Mouse (Mus musculus): ENCODE data around the gene Tmem132d. TPM values are rescaled to one million over a fixed set of nuclear protein-coding genes. Genes with fewer than 3 reads are reported as not detected.
"Not testable (repeated sequence)": the region's sequence is repeated elsewhere in the genome, so short reads cannot be mapped to it uniquely, and the experiment has no call there.

Tmem132d gene
- polyA plus RNA-seq, 1 experiment, result not detected

DNA sequence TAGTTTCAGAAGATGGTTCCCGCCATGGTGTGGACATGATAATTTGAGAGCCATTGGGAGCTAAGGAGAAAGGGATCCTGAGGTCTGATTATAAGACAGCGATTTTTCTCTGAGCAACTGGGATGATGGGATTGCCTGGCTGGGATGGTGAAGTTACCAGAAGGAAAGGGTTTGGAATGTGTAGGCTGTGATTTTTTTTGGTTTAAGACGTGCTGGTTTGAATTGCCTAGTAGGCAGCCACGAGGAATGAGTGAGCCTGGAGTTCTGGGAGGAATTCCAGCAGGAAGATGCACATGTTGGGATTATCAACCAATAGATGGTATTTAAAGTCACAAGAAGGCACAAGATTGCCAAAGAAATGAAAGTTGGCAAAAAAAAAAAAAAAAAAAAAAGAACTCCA is 470.2 kb downstream of the Tmem132d start:
- H3K27ac ChIP-seq (ENCODE audit: insufficient read depth, low read depth, low read length), result no peak overlapping the region
- H3K4me3 ChIP-seq (ENCODE audit: insufficient read depth, low read length), result no peak overlapping the region
- TF ChIP-seq CTCF (IDR thresholded peaks at IDR 0.05; ENCODE audit: low read depth, low read length) (no peak), POLR2A (IDR thresholded peaks at IDR 0.05; ENCODE audit: borderline replicate concordance, low read depth, low read length) (no peak)
- no peaks in the 10 kb centered on the region for H3K4me1 ChIP-seq (ENCODE audit: control insufficient read depth, insufficient read depth, low read length)

GRCm38 (mm10) chr5:127956511-127957097 is 476.3 kb downstream of the Tmem132d start:
- Histone ChIP-seq H3K27ac (ENCODE audit: insufficient read depth, low read depth, low read length) (no peak overlapping the region), H3K4me1 (ENCODE audit: control insufficient read depth, insufficient read depth, low read length) (no peaks in the 10 kb centered on the region), H3K4me3 (ENCODE audit: insufficient read depth, low read length) (no peak overlapping the region)
- no peak for TF ChIP-seq CTCF (IDR thresholded peaks at IDR 0.05; ENCODE audit: low read depth, low read length)
- TF ChIP-seq POLR2A (IDR thresholded peaks at IDR 0.05; ENCODE audit: borderline replicate concordance, low read depth, low read length), result no peak

- Histone ChIP-seq H3K27ac (ENCODE audit: insufficient read depth, low read depth, low read length) (no peak overlapping the region), H3K4me1 (ENCODE audit: control insufficient read depth, insufficient read depth, low read length) (no peaks in the 10 kb centered on the region), H3K4me3 (ENCODE audit: insufficient read depth, low read length) (no peak overlapping the region)
- no peak for TF ChIP-seq CTCF (IDR thresholded peaks at IDR 0.05; ENCODE audit: low read depth, low read length)
- TF ChIP-seq POLR2A (IDR thresholded peaks at IDR 0.05; ENCODE audit: borderline replicate concordance, low read depth, low read length), result no peak
Observed at GRCm38 (mm10) chr5:127954231-127954790, 478.6 kb downstream of the Tmem132d start.

DNA sequence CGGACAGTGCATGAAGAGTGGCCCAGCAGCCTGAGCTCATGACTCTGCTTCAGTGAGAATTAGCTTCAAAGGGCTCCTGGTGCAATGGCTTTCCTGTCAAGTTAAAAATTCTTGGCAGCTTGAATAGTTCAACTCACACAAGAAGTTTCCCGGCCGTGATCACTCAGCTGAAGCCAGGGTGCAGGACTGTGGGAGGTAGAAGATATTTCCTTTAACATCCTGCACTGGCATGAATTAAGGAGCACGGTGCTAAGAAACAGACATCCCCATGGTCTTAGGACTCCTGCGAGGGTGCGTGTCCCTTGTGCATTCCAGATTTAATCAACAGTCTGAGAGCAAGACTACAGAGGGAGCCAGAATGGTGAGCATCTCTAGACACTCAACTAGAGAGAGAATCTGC is 480.1 kb downstream of the Tmem132d start:
- TF ChIP-seq CTCF (IDR thresholded peaks at IDR 0.05; ENCODE audit: low read depth, low read length), result no peak
- TF ChIP-seq POLR2A (IDR thresholded peaks at IDR 0.05; ENCODE audit: borderline replicate concordance, low read depth, low read length), result no peak
- no peak overlapping the region for H3K27ac ChIP-seq (ENCODE audit: insufficient read depth, low read depth, low read length)
- no peak overlapping the region for H3K4me3 ChIP-seq (ENCODE audit: insufficient read depth, low read length)
- H3K4me1 ChIP-seq (ENCODE audit: control insufficient read depth, insufficient read depth, low read length), result no peaks in the 10 kb centered on the region

- TF ChIP-seq CTCF (IDR thresholded peaks at IDR 0.05; ENCODE audit: low read depth, low read length), result no peak
- H3K27ac ChIP-seq (ENCODE audit: insufficient read depth, low read depth, low read length), result no peak overlapping the region
Observed at GRCm38 (mm10) chr5:127950574-127950973, 482.3 kb downstream of the Tmem132d start.

GRCm38 (mm10) chr5:127947275-127947674 is 485.6 kb downstream of the Tmem132d start:
- Histone ChIP-seq H3K27ac (ENCODE audit: insufficient read depth, low read depth, low read length) (no peak overlapping the region), H3K4me1 (ENCODE audit: control insufficient read depth, insufficient read depth, low read length) (no peaks in the 10 kb centered on the region), H3K4me3 (ENCODE audit: insufficient read depth, low read length) (no peak overlapping the region)
- TF ChIP-seq CTCF (IDR thresholded peaks at IDR 0.05; ENCODE audit: low read depth, low read length) (no peak), POLR2A (IDR thresholded peaks at IDR 0.05; ENCODE audit: borderline replicate concordance, low read depth, low read length) (no peak)

More at GRCm38 (mm10) chr5:127950574-127950973, 482.3 kb downstream of the Tmem132d start:
- no peaks in the 10 kb centered on the region for H3K4me1 ChIP-seq (ENCODE audit: control insufficient read depth, insufficient read depth, low read length)
- H3K4me3 ChIP-seq (ENCODE audit: insufficient read depth, low read length), result no peak overlapping the region

- H3K4me3 ChIP-seq (ENCODE audit: insufficient read depth, low read length), result not testable (repeated sequence)
Observed at GRCm38 (mm10) chr5:127942171-127942570, 490.7 kb downstream of the Tmem132d start.

DNA sequence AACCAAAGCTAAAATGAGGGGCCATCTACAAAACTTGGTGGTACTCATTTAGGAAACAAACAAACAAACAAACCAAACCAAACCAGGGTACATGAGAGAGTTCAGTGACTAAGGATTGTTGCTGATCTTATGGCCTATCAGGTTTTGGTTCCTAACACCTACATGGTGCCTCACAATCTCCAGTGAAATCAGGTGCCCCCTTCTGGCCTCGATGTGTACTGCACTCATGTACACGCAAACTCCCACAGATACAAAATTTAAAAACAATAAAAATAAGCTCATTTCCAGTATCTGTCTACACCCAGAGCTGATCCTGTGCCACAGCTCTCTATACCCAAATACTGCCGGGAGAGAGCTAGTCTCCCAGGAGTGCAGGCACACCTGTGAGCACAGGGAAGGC is 495.0 kb downstream of the Tmem132d start:
- H3K4me1 ChIP-seq (ENCODE audit: control insufficient read depth, insufficient read depth, low read length), result no peaks in the 10 kb centered on the region
- no peak overlapping the region for H3K4me3 ChIP-seq (ENCODE audit: insufficient read depth, low read length)
- TF ChIP-seq CTCF (IDR thresholded peaks at IDR 0.05; ENCODE audit: low read depth, low read length) (no peak), POLR2A (IDR thresholded peaks at IDR 0.05; ENCODE audit: borderline replicate concordance, low read depth, low read length) (no peak)
- H3K27ac ChIP-seq (ENCODE audit: insufficient read depth, low read depth, low read length), result no peak overlapping the region

More at GRCm38 (mm10) chr5:127942171-127942570, 490.7 kb downstream of the Tmem132d start:
- H3K4me1 ChIP-seq (ENCODE audit: control insufficient read depth, insufficient read depth, low read length); H3K27ac ChIP-seq (ENCODE audit: insufficient read depth, low read depth, low read length): not testable (repeated sequence)

GRCm38 (mm10) chr5:127929687-127930086 is 503.2 kb downstream of the Tmem132d start:
- Histone ChIP-seq H3K27ac (ENCODE audit: insufficient read depth, low read depth, low read length) (no peak overlapping the region), H3K4me1 (ENCODE audit: control insufficient read depth, insufficient read depth, low read length) (no peaks in the 10 kb centered on the region), H3K4me3 (ENCODE audit: insufficient read depth, low read length) (no peak overlapping the region)
- TF ChIP-seq CTCF (IDR thresholded peaks at IDR 0.05; ENCODE audit: low read depth, low read length) (no peak), POLR2A (IDR thresholded peaks at IDR 0.05; ENCODE audit: borderline replicate concordance, low read depth, low read length) (no peak)

DNA sequence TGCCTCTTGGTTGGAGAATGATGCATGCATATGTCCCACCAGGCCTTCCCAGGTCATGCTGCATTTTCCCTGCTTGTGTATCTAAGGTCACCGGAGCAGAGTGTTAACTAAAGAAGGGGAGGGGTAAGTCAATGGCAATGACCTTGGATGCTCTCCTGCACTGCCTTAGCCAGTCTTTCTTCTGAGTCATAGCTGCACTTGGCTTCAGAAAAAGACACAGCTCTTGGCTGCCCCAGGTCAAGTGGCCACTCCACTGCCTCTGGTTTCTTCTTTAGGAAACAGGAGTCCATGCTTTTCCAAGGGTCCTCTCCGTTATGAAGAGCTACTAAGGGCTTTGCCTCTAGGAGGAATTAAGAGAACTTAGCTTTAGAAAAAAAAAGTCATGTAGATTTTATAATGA is 506.2 kb downstream of the Tmem132d start:
- no peak for TF ChIP-seq CTCF (IDR thresholded peaks at IDR 0.05; ENCODE audit: low read depth, low read length)
- no peak for TF ChIP-seq POLR2A (IDR thresholded peaks at IDR 0.05; ENCODE audit: borderline replicate concordance, low read depth, low read length)
- H3K27ac ChIP-seq (ENCODE audit: insufficient read depth, low read depth, low read length), result no peak overlapping the region
- H3K4me3 ChIP-seq (ENCODE audit: insufficient read depth, low read length), result no peak overlapping the region
- no peaks in the 10 kb centered on the region for H3K4me1 ChIP-seq (ENCODE audit: control insufficient read depth, insufficient read depth, low read length)

Measured in bone marrow macrophage, adult 2 months (primary cell).